Mouse (Mus musculus) forebrain, embryonic 14.5 days (tissue): Measurements from ENCODE around the gene Tlr5. TPM values are rescaled to one million over a fixed set of nuclear protein-coding genes. Genes with fewer than 3 reads are reported as not detected.

Source experiments
- ATAC-seq: fragments of 200-750 bp; cut with Nextera tagmentation; 2 replicates; pipeline ENCODE4 v1.8.0; 2017; ENCODE audit warnings: mild to moderate bottlenecking, moderate library complexity
- DNase-seq: peaks from one replicate; pipeline ENCODE4 v3.0.0-alpha.2; 2015; ENCODE audit warnings: low spot score
- H3K27ac ChIP-seq: fragments of 300-500 bp; sonication (generic); 2 replicates; pipeline ENCODE4 v1.5.1; 2014; ENCODE audit warnings: low read depth, mild to moderate bottlenecking, control low read depth, low read length, moderate library complexity
- H3K27me3 ChIP-seq: fragments of 300-500 bp; sonication (generic); replicated peaks from 2 replicates; pipeline ENCODE4 v1.6.1; 2014; ENCODE audit warnings: low read length, control low read depth, mixed read lengths; ENCODE audit not compliant: control insufficient read depth, insufficient read depth
- H3K36me3 ChIP-seq: fragments of 300-500 bp; sonication (generic); 2 replicates; pipeline ENCODE4 v1.6.1; 2014; ENCODE audit warnings: low read length, control low read depth; ENCODE audit not compliant: control insufficient read depth, insufficient read depth
- H3K4me1 ChIP-seq: fragments of 300-500 bp; sonication (generic); 2 replicates; pipeline ENCODE4 v1.6.1; 2014; ENCODE audit warnings: antibody characterized with exemption, low read length, control low read depth; ENCODE audit not compliant: control insufficient read depth, insufficient read depth
- H3K4me2 ChIP-seq: fragments of 300-500 bp; sonication (generic); 2 replicates; pipeline ENCODE4 v1.6.1; 2014; ENCODE audit warnings: mild to moderate bottlenecking, control low read depth, low read length
- H3K4me3 ChIP-seq: fragments of 300-500 bp; sonication (generic); 2 replicates; pipeline ENCODE4 v1.5.1; 2014; ENCODE audit warnings: low read depth, low read length, control low read depth
- H3K9ac ChIP-seq: fragments of 300-500 bp; sonication (generic); 2 replicates; pipeline ENCODE4 v1.6.1; 2014; ENCODE audit warnings: mild to moderate bottlenecking, low read length, control low read depth, moderate library complexity
- H3K9me3 ChIP-seq: fragments of 300-500 bp; sonication (generic); replicated peaks from 2 replicates; pipeline ENCODE4 v1.6.1; 2016; ENCODE audit warnings: low read length, control low read depth, mixed read lengths; ENCODE audit not compliant: control insufficient read depth
- WGBS: fragments of 180-500 bp; shearing (Covaris S2); extraction: QIAGEN DNeasy Blood & Tissue Kit; methylation state at CpG from one replicate; pipeline ENCODE4 v1.1.7; 2014; 5-methylcytosine and 5-hydroxymethylcytosine counted together
- polyA plus RNA-seq: library from polyadenylated mRNA; unstranded; fragments of >200 nt; fragmentation: Nextera tagmentation; extraction: Ambion mirVana; gene quantifications from 2 replicates; pipeline ENCODE4 v1.2.1, GENCODE M21; 2014

Tlr5 gene
- polyA plus RNA-seq, 1 experiment from 2014 or later, result 0.11 TPM

DNA sequence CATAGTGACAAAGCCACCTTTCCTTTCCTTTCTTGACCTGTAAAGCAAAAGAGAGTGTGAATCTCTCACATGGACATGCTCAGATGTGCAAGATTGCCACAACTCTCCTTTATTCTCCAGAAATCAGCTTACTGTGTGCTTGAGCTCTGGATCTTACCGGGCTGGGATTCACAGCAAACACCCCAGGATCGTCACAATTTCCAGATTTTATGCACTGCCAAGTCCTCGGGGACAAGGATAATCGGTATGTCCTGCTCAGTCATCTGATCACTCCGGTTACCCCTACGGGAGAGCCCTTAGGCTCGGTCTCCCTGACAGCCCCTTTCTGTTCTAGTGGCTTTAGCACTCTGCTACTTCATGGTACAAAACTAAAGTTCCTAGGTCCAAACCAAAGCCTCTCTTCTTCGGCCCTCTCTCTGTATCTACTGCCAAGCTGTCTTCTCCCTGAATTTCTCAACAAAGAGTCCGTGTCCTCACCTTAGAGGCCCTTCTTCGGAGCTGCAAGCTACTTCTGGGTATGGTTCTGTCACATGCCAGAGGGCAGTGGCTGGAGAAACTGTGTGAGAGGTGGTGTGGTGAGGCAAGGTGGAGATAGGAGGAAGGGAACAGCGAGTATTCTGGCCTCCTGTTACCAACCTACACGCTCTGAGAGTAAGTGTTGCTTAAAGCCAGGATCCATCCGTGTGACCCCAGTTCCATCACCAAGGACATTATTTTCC lies 3.4 kb downstream of the Tlr5 start:
- Histone ChIP-seq H3K9me3 (no peaks in the 10 kb centered on the region), H3K4me2 (no peak overlapping the region), H3K36me3 (no peaks in the 10 kb centered on the region), H3K27ac (no peak overlapping the region), H3K4me3 (no peak overlapping the region), H3K4me1 (peaks cover 16% of the 10 kb centered on the region), H3K9ac (no peak overlapping the region), H3K27me3 (0 out of 2 replicates have a peak, but pooled peaks cover 3% of the 10 kb centered on the region)
- WGBS, result 82% methylated on average over 13 of the region's 13 CpGs
- no peak for ATAC-seq
- no peak for DNase-seq

DNA sequence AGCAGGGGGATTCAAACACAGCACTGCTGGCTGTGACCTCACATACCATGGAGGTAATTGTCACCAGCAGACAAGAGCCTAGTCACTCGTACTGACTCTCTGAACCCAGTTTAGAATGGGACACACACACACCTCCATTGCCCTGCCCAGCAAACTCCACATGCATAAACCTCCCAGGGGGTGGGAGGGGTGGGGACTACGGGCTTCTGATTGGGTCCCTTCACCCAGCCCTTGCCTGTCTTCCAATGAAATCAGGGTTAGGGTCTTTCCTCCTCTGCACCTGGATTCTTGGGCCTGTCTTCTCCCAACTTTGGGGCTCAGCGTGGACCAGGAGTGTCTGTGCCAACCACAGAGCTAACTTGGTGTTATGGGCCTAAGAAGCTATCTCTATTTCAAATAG lies 4.2 kb downstream of the Tlr5 start:
- H3K27ac ChIP-seq, result peak overlapping the region; percentile 44; the same call in 1 of the 2 replicates
- H3K4me1 ChIP-seq, result peaks cover 10% of the 10 kb centered on the region
- no peaks in the 10 kb centered on the region for H3K9me3 ChIP-seq
- no peak for DNase-seq
- 36% methylated on average over 3 of the region's 3 CpGs for WGBS
- ATAC-seq, result 0 out of 2 replicates have a peak, but pooled peaks have one; percentile 1
- H3K36me3 ChIP-seq, result no peaks in the 10 kb centered on the region
- no peak overlapping the region for H3K4me3 ChIP-seq
- 0 out of 2 replicates have a peak, but pooled peaks cover 3% of the 10 kb centered on the region for H3K27me3 ChIP-seq
- peak overlapping the region; percentile 56 for H3K4me2 ChIP-seq
- no peak overlapping the region for H3K9ac ChIP-seq

DNA sequence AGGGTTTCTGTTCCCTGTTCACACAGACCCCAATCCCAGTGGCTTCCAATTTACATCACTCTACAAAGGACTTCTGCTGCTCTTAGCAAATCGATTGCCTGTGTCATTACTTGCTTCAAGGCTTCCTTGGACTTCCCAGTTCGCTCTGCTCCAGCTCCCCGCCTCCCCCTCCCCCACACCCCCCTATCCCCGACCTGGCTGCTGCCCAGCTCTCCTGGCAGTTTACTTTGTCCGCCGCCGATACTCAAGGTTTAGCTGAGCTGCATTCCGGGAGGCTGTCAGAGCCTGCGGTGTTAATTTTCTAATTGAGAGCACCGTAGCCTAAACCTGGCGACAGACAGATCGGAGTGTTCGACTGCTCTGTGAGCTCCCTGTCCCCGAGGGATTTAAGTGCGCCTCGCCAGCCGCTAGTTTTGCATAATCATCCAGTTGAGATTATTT lies 4.7 kb downstream of the Tlr5 start:
- peak; percentile 61 for ATAC-seq
- 2% methylated on average over 17 of the region's 17 CpGs for WGBS
- Histone ChIP-seq H3K9me3 (no peaks in the 10 kb centered on the region), H3K4me3 (peak overlapping the region; percentile 27), H3K27me3 (0 out of 2 replicates have a peak, but pooled peaks cover 3% of the 10 kb centered on the region), H3K36me3 (no peaks in the 10 kb centered on the region), H3K4me2 (peak overlapping the region; percentile 56), H3K9ac (peak overlapping the region; percentile 10; the same call in 1 of the 2 replicates), H3K4me1 (peaks cover 13% of the 10 kb centered on the region), H3K27ac (peak overlapping the region; percentile 44; the same call in 1 of the 2 replicates)
- peak; percentile 79 for DNase-seq

- under 1% methylated on average over 20 of the region's 20 CpGs for WGBS
- Histone ChIP-seq H3K27me3 (0 out of 2 replicates have a peak, but pooled peaks cover 3% of the 10 kb centered on the region), H3K9ac (peak overlapping the region; percentile 10; the same call in 1 of the 2 replicates), H3K4me1 (peaks cover 17% of the 10 kb centered on the region), H3K4me2 (peak overlapping the region; percentile 56), H3K36me3 (no peaks in the 10 kb centered on the region), H3K9me3 (no peaks in the 10 kb centered on the region), H3K27ac (peak overlapping the region; percentile 44; the same call in 1 of the 2 replicates), H3K4me3 (peak overlapping the region; percentile 27)
- ATAC-seq, result peak; percentile 81
- peak; percentile 92 for DNase-seq
These were observed 5.3 kb downstream of the Tlr5 start for GRCm38 (mm10) chr1:182959811-182960455.

DNA sequence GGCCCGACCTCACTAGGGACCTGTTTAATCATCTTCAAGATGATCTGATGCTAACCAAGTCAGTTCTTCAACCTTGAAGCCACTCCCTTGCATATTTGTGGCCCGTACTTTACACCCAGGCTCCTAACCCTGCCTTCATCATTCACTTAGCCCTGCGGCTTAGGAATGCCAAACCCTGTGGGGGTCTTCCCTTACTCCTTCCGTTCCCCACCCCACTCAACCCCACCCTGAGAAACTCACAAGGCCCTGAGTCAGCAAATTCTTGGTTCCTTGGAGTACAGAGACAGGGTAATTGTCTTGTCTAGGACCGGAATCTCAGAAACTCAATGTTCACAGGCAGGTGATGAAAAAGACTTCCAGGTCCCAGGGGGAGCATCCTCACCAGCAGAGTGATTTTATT lies 6.5 kb downstream of the Tlr5 start:
- Histone ChIP-seq H3K36me3 (no peaks in the 10 kb centered on the region), H3K27me3 (0 out of 2 replicates have a peak, but pooled peaks cover 3% of the 10 kb centered on the region), H3K27ac (no peak overlapping the region), H3K4me1 (peaks cover 17% of the 10 kb centered on the region), H3K9ac (no peak overlapping the region), H3K4me2 (no peak overlapping the region), H3K9me3 (no peaks in the 10 kb centered on the region), H3K4me3 (no peak overlapping the region)
- DNase-seq, result no peak
- WGBS, result 72% methylated on average over 5 of the region's 5 CpGs
- ATAC-seq, result no peak

GRCm38 (mm10) chr1:182963329-182963728 lies 8.7 kb downstream of the Tlr5 start:
- 42% methylated on average over 5 of the region's 5 CpGs for WGBS
- no peak for DNase-seq

GRCm38 (mm10) chr1:182964855-182965466 lies 10.4 kb downstream of the Tlr5 start:
- WGBS, result 6% methylated on average over 9 of the region's 9 CpGs
- Histone ChIP-seq H3K4me2 (no peak overlapping the region), H3K27ac (no peak overlapping the region), H3K27me3 (0 out of 2 replicates have a peak, but pooled peaks cover 3% of the 10 kb centered on the region), H3K4me3 (no peak overlapping the region), H3K9me3 (no peaks in the 10 kb centered on the region), H3K4me1 (peaks cover 10% of the 10 kb centered on the region), H3K36me3 (no peaks in the 10 kb centered on the region), H3K9ac (no peak overlapping the region)
- DNase-seq, result peak; percentile 58
- ATAC-seq, result peak; percentile 22; the same call in 1 of the 2 replicates

More at GRCm38 (mm10) chr1:182963329-182963728, 8.7 kb downstream of the Tlr5 start:
- H3K9ac ChIP-seq, result no peak overlapping the region
- H3K27me3 ChIP-seq, result 0 out of 2 replicates have a peak, but pooled peaks cover 3% of the 10 kb centered on the region
- no peaks in the 10 kb centered on the region for H3K36me3 ChIP-seq
- H3K4me1 ChIP-seq, result peaks cover 17% of the 10 kb centered on the region
- no peak overlapping the region for H3K27ac ChIP-seq
- no peaks in the 10 kb centered on the region for H3K9me3 ChIP-seq
- no peak overlapping the region for H3K4me3 ChIP-seq
- ATAC-seq, result no peak
- no peak overlapping the region for H3K4me2 ChIP-seq

DNA sequence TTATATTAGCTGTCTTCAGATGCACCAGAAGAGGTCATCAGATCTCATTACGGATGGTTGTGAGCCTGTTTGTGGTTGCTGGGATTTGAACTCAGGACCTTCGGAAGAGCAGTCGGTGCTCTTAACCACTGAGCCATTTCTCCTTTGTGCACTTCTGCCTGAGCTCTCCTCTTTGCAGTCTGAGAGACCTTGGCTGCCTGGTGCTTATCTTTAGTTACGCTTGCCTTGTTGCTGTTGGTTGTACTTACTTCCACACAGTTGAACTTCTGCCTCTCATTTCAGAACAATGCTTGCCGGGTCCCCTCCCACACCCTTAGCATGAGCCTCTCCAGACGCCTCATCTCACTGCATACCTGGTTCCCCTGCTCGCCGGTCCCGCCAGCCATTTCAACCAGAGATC lies 14.1 kb downstream of the Tlr5 start:
- Histone ChIP-seq H3K27ac (no peak overlapping the region), H3K9ac (no peak overlapping the region), H3K4me2 (no peak overlapping the region), H3K27me3 (no peaks in the 10 kb centered on the region), H3K4me1 (peaks cover 10% of the 10 kb centered on the region), H3K9me3 (no peaks in the 10 kb centered on the region), H3K4me3 (no peak overlapping the region), H3K36me3 (no peaks in the 10 kb centered on the region)
- DNase-seq (no peak), ATAC-seq (no peak)
- 86% methylated on average over 9 of the region's 9 CpGs for WGBS
